Mouse (Mus musculus) thymus, adult 2 months (tissue): ENCODE data around the gene Taok3.

Source experiments
- CTCF ChIP-seq: fragments of 200-500 bp; IDR thresholded peaks from 2 replicates; pipeline ENCODE4 v1.5.1; 2012; ENCODE audit warnings: mild to moderate bottlenecking, control low read depth, low read length, moderate library complexity, borderline replicate concordance; ENCODE audit not compliant: control insufficient read depth, poor library complexity, insufficient read depth; ENCODE audit errors: extremely low read depth
- POLR2A ChIP-seq: fragments of 200-500 bp; IDR thresholded peaks from 2 replicates; pipeline ENCODE4 v1.6.1; 2012; ENCODE audit warnings: mild to moderate bottlenecking, low read length, control low read depth, moderate library complexity; ENCODE audit not compliant: control insufficient read depth, poor library complexity, insufficient read depth; ENCODE audit errors: extremely low read depth

DNA sequence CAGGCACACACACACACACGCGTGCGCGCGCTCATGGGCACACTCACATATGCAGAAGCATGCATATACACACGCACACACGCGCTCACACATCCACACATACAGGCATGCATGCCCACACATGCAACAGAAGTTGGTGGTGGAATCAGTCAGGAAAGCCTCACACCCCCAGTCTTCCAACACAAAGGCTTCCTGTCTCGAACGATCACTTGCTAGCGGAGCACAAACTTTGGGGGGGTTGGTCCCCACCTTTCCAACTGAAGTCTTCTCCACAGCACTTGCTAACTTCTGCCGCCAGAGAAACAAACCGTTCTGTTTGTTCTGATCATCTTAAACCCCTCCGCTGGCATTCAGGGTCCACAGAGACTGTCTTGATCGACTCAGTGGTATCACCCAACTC lies 10.8 kb downstream of the Taok3 start:
- TF ChIP-seq CTCF (no peak), POLR2A (no peak)
